Mouse (Mus musculus): ENCODE results near the gene Dusp7.

DNA sequence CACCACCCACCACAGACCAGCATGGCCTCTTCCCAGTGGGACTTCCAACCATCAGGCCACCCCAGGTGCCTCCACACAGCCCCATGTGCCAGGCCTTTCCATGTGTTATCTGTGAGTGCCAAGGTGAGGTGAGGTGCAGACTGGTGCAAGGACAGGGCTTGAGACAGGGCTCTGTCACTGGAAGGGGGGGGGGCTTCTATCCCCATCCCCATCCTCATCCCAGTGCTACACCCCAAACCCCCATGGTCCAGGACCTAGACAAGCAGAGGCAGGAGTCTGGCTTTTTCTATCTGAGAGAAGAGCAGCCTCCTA lies 12.5 kb upstream of the Dusp7 start:
- no peak for TF ChIP-seq USF2 (conservative IDR thresholded peaks at IDR 0.05; ENCODE audit: low read depth, low read length)
- TF ChIP-seq TCF12 (IDR thresholded peaks at IDR 0.05; ENCODE audit: low read depth, low read length), result no peak
- no peak for TF ChIP-seq SIN3A (IDR thresholded peaks at IDR 0.05; ENCODE audit: low read length)
- no peak for TF ChIP-seq CTCF (conservative IDR thresholded peaks at IDR 0.05 in 1 of 2, IDR thresholded peaks at IDR 0.05 in 1 of 2; ENCODE audit: low read depth in 2 of 2, low read length in 2 of 2)
- no peak for TF ChIP-seq ZC3H11A (IDR thresholded peaks at IDR 0.05; ENCODE audit: low read depth, low read length)
- no peak for TF ChIP-seq EP300 (IDR thresholded peaks at IDR 0.05; ENCODE audit: low read length)
- TF ChIP-seq CHD2 (IDR thresholded peaks at IDR 0.05; ENCODE audit: low read length), result no peak
- TF ChIP-seq ZKSCAN1 (IDR thresholded peaks at IDR 0.05; ENCODE audit: borderline replicate concordance, low read depth, low read length), result no peak
- no peak for TF ChIP-seq POLR2A (IDR thresholded peaks at IDR 0.05; ENCODE audit: low read depth, low read length)
- TF ChIP-seq ZNF384 (IDR thresholded peaks at IDR 0.05; ENCODE audit: low read depth, low read length), result no peak
- no peak for TF ChIP-seq NRF1 (IDR thresholded peaks at IDR 0.05; ENCODE audit: low read depth, low read length)
- no peak for TF ChIP-seq MXI1 (IDR thresholded peaks at IDR 0.05; ENCODE audit: low read depth, low read length)
- TF ChIP-seq POLR2AphosphoS2 (IDR thresholded peaks at IDR 0.05; ENCODE audit: low read depth, low read length), result no peak
- TF ChIP-seq ETS1 (conservative IDR thresholded peaks at IDR 0.05; ENCODE audit: low read depth, low read length), result no peak

Measured in CH12.LX (cell line).